Mouse (Mus musculus): ENCODE results near the gene Slc22a5. TPM values are rescaled to one million over a fixed set of nuclear protein-coding genes. Genes with fewer than 3 reads are reported as not detected.
"Not testable (repeated sequence)": the region's sequence is repeated elsewhere in the genome, so short reads cannot be mapped to it uniquely, and the experiment has no call there.

Gene Slc22a5
- polyA plus RNA-seq, 1 experiment, result 8.4 TPM

DNA sequence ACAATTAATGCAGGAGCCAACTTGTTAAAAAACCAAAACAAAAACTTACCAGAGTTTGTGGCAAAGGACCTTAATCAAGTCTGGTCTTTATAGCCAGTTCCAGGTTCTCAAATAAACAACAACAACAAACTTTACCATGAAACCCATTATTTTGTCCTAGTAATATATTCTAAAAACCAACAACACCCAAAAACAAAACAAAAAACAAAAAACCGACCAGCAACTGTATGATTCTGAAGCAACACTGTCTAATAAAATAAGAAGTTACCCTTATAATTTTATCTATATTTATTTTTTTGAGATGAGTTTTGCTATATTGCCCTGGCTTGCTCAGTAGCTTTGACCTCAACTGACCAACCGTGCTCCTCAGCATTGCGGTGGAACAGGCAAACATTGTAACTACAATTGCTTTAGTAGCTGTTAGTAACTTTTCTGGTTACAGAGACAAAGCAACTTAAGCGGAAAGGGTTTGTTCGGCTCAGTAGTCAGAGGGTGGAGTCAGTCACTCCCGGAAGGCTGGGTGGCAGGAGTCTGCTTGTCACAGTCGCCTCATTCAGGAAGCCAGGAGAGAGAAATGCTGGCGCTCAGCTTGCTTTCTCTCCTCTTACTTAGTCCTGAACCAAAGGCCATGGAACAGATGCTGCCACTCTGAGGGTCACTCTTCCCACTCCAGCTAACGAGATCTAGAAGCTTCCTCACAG lies 1.4 kb upstream of the Slc22a5 start:
- TF ChIP-seq GATA1 (IDR thresholded peaks at IDR 0.05; ENCODE audit: low read length), result no peak

DNA sequence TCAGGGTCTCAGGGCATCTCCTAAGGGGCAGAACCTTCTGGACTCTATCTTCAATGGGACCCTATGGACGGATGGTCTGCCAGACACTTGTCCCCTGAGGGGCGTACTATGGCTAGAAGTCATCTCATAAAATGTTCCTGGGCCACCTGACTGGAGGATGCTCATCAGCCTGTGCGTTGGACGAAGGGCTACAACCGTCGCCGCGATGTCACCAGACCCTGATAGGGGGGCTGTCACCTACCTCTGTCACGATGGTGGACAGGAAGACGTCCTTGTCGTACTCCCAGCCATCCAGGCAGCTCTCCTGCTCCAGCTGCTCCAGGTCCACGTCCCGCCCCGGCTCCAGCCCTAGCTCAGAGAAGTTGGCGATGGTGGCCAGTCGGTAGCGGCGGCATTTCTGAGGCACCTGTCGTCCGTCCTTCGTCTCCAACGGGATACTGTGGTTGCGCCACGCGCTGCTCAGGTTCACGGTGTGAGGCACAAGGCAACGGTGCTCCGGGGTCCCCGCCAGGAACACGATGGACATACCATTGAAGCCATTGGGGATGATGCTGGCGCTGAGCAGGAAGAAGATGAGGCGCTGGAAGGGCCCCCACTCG lies 455 bp downstream of the Slc22a5 start:
- TF ChIP-seq GATA1 (IDR thresholded peaks at IDR 0.05; ENCODE audit: low read length), result no peak

DNA sequence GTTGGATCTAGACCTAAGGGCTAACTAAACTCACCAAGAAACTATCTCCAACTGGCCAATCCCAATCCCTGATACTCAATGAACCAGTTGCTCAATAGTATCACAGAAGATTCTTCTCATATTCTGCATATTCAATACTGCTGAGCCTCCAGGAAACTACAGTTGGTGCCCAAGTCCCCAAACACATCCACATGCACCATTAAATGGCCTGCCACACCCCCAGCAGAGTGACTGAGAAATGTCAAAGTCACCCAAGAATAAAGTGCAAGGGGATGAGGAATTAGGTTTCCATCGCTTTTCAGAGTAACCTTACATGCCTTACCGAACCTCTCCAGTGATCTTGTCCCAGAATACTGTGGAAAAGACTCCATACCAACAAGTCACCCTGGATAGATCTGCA lies 1.2 kb downstream of the Slc22a5 start:
- TF ChIP-seq GATA1 (IDR thresholded peaks at IDR 0.05; ENCODE audit: low read length), result no peak

DNA sequence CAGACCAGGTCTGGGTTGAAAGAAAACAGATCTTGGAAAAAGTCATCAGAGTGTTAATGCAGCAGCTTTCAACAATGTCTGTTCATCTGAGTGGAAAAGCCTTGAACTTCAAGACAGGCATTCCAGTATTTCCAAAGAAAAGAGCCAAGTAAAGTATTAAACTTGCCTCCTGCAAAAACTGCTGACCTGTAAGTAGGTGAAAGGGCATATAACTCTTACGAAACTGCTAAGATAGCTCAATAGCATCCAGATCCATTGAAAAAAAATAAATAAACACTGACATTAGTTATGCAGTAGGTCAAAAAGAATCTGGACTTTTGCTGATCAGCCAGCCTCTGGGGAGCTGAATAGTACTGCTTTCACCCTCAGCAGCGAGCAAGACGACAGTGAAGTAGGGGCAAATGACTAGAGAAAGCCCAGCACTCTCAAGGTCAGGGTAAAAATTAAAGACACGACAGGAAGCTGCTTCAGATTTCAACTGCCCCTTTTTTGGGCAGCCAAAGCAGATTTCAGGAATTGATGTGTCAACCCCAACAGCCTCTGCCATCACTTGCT lies 2.3 kb downstream of the Slc22a5 start:
- no peak for TF ChIP-seq GATA1 (IDR thresholded peaks at IDR 0.05; ENCODE audit: low read length)

DNA sequence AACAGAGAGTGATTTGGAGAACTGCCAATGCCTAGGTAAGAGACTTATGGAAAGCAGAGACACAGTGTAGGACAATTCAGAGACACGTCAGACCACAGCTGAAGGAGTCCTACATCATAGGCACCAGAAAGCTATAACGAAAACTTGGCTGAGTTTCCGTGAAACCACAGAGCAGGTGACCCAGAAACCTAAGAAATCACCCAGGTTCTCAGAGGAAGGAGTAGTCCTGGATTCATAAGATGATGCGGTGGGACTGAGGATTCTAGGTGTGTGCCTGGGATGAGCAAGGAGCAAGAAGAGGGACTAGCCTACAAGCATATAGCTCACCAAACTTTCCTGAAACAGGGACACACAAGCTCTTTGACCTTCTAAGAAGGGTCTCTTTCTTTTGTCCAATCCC lies 3.2 kb downstream of the Slc22a5 start:
- TF ChIP-seq GATA1 (IDR thresholded peaks at IDR 0.05; ENCODE audit: low read length), result no peak

DNA sequence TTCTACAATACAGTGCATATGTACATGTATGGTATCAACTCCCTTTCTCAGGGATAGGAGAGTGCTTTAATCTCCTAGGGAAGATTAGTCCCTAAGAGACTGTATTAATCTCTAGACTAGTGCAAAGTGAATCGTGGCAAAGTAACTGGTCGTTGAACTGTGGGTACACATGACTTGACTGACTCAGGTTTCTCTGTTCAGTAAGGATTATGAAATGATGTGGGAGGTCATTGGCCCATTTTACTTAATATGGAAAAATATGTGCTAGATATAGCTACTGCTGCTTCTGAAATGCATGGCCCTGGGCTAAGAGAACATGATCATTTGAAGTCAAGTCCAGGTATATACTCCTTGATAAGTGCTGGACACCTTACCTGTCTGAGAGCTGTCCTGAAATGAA lies 8.2 kb downstream of the Slc22a5 start:
- no peak for TF ChIP-seq GATA1 (IDR thresholded peaks at IDR 0.05; ENCODE audit: low read length)

DNA sequence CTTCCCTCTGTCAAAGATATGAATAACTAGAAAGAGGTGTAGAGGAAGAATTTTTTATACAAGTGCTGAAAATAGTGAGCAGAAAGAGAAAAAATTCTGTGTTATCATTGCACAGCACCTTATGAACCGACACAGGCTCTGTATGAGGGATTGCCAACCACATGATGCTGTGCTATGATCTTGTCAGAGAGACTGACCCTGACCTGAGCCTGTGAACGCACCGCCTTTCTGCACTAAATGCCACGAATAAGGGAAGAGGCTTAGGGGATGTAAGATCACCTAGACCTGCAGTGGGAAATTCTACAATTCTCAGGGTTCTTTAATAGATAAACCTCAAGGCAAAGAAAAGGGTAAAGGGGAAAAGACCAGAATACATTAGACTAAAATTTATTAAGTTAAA lies 15.0 kb downstream of the Slc22a5 start:
- TF ChIP-seq GATA1 (IDR thresholded peaks at IDR 0.05; ENCODE audit: low read length), result no peak

DNA sequence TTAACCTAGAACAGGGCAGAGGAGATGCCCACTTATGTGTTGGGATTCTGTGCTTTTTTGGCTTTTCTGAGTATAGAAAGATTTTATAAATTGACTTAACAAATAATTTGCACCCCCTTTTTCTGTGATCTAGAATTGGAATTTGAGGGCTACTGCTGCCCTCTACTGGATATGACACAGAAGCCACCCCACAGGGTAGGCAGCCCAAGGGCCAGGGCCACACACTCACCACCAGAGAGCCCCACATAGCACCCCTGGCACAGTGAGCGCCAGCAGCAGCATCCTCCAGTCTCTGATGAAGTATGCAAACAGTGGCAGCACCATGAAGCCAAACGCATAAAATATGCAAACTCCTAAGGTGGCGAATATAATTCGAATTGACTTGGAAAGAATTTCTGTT lies 16.8 kb downstream of the Slc22a5 start:
- no peak for TF ChIP-seq GATA1 (IDR thresholded peaks at IDR 0.05; ENCODE audit: low read length)

DNA sequence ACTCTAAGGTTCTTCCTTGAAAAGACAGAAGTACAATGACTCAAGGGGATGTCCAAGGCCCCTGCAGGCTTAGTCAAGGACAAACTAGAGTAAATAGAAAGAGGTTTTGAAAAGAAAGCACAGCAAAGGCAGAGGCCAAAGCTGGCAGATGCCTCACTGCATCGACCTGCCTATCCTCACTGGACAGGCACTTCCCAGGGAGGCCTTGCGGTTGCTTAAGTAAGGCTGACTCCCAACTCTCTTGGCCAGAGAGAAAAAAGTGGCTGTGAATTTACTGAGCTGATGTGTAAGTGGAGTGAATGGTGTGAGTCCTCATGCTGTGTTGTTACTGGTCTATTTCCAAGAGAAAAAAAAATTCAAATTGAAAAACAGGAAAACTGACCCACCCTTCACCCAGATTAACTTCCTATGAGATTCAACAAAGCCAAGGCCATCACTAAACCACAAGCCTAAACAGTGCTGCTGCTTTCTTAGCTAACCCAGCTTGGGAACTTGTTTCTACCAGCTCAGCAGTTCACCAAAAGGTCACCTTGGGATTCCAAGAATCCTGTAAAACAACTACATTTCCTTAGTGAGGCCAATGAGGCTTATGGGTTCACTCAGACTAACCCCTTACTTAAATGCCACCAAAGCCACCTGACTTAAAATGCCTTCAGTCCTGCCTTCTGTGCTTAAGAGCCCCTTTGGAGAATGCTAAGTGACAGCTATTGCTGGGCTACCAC lies 19.5 kb downstream of the Slc22a5 start:
- TF ChIP-seq GATA1 (IDR thresholded peaks at IDR 0.05; ENCODE audit: low read length), result no peak

DNA sequence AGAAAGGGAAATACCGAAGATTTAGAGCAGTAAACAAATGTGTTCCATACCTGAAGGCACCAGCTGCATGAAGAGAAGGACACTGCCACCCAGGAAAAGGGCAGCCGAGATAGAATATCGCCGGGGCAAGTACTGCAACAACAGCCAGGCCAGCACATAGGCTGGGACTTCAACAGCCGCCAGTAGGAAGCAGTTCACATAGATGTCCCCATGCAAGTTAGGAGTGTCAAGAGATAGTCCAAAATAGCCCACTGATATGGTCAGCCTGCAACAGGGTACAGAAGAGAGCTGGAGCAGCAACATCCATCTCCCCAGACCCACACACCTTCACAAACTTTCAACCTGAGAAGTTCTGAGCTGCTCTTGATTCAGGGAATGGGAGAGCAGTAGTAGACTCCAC lies 22.3 kb downstream of the Slc22a5 start:
- no peak for TF ChIP-seq GATA1 (IDR thresholded peaks at IDR 0.05; ENCODE audit: low read length)

DNA sequence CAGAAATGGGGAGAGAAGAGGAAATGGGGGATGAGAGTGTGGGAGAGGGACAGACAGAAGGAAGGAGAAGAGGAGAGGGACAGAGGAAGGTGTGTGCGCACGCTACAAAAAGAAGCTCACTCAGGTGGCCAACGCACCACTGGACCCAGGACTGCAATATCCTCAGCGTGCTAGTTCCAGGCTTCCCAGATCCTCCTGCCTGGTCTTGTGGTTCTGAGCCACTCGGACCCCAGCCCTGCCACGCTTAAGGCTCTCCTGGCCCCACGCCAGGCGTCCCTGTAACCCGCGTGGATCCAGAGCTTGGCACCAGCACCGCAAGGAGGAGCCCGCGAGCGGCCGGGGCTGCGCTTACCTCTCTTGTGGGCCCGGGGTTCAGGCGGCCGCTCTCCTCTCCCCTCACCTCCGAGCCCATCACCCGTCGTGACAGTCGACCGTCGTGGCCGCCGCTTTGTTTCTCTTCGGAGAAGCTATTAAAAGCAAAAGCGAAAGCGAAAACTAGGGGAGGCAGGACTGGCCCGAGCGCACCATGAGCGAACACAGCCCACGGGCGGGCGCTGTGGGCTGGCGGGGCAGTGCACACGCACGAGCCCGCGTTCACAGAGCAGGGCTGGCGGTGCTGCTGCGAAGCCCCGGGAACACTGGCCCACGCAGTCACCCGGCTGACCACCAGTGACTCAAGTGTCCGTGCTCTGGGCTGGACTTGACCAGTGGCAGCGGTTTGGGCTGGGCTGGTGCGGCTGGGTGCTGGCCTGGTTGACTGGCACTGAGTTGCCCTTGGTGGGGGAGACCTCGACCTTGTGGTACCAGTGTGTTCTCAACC lies 32.5 kb downstream of the Slc22a5 start, which contains the start of gene Gm12216:
Gene Gm12216, minus strand, starts transcription at position 496 of the 820 bp plus-strand sequence.
- TF ChIP-seq GATA1 (IDR thresholded peaks at IDR 0.05; ENCODE audit: low read length), result not testable (repeated sequence)

DNA sequence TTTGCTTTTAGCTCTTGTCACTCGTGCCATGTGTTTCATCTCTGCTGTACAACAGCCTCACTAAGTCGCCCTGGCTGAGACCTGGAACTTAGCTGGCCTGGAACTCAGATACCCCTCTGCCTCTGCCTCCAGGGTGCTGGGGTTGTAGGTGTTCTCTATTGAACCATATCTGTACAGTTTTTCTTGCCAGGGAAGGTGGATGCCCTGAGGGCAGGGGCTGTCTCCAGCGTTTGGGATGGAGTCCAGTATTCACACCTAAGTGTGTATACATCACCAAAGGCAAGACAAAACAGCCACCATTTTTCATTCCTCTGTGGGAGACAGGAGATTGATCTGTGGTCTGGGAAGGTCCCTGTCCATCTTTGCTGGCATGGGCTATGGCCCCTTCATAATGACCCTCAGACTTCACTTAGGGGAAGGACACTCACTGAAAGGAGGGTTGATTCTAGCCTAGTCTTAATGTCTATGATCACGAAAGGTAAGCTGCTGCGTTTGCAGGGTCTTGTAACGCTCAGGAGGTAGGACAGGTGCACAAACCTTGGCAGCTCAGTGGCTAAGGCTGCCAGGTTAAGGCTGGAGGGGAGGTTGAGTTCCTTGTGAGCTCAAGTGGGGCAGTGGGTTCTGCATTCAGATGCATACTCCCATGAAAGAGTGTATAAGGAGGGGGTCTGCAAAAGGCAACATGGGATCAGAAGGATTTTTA lies 33.3 kb downstream of the Slc22a5 start:
- no peak for TF ChIP-seq GATA1 (IDR thresholded peaks at IDR 0.05; ENCODE audit: low read length)

DNA sequence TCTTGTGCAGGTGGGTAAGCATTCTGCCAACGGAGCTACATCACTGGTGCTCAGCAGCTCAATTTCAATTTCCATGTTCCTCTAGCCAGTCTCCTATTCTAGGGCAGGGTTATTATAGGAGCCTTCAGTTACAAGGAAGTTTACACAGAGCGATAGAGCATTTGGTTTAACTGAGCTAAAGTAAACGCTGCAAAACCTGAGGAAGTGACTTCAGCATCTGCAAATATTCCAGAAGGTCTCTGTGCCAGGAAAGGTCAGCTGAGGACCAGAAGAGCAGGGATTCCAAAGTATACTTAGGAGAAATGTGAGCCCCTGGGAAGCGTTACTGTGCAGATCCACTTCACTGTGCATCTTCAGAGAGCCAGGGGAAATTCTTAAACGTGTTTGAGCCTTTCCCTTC lies 37.8 kb downstream of the Slc22a5 start:
- TF ChIP-seq GATA1 (IDR thresholded peaks at IDR 0.05; ENCODE audit: low read length), result no peak

DNA sequence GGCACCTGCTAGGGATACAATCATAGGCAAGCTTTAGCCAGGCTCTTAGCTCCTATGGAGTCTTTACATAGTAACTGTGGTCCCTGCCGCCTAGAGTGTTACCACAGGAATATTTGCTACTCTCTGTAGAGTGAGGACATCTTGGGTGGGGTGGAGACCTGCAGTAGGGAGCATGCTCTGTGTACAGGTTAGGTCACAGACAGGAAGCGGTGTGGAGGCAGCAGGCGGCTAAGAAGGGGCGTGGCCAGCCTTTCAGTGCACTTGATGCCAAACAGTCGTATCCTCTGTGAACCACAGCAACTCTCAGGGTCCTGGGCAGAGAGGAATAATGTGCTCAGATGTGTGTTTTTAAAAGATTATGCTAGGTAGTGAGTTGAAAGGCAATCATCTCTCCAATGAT lies 39.7 kb downstream of the Slc22a5 start:
- TF ChIP-seq GATA1 (IDR thresholded peaks at IDR 0.05; ENCODE audit: low read length), result no peak

Measured in G1E-ER4 (cell line).